Mouse (Mus musculus): ENCODE data around the gene Hist1h4h.
A peak's percentile ranks its signal among the peaks of the same experiment; 100 is the strongest.

- no peak for TF ChIP-seq CTCF (IDR thresholded peaks at IDR 0.05; ENCODE audit: borderline replicate concordance, insufficient read depth, low read length)
- peak; percentile 91 for TF ChIP-seq POLR2A (IDR thresholded peaks at IDR 0.05; ENCODE audit: low read depth, low read length)
Observed at GRCm38 (mm10) chr13:23555839-23556416, 25.1 kb downstream of the Hist1h4h start.
